Mouse (Mus musculus): ENCODE measurements at regions not wholly inside any gene's neighbourhood (a gene's known extent, or its start where the extent isn't known, plus 50 kb on each side); places are given as distances from the start of the nearest gene placed in this dataset.
"Not testable (repeated sequence)": the region's sequence is repeated elsewhere in the genome, so short reads cannot be mapped to it uniquely, and the experiment has no call there.

- Histone ChIP-seq H3K36me3 (ENCODE audit: control insufficient read depth, insufficient read depth, low read length) (no peaks in the 10 kb centered on the region), H3K4me3 (ENCODE audit: low read depth, low read length) (no peak overlapping the region), H3K4me1 (ENCODE audit: control insufficient read depth, insufficient read depth, low read length) (no peaks in the 10 kb centered on the region), H3K27me3 (ENCODE audit: control insufficient read depth, insufficient read depth, low read length) (no peaks in the 10 kb centered on the region), H3K9me3 (ENCODE audit: control insufficient read depth, low read length) (no peaks in the 10 kb centered on the region), H3K27ac (ENCODE audit: low read depth, low read length) (no peak overlapping the region), H3K4me2 (ENCODE audit: low read depth) (no peak overlapping the region), H3K9ac (ENCODE audit: low read length) (no peak overlapping the region)
- ATAC-seq (ENCODE audit: insufficient read depth, low FRiP score, low TSS enrichment) (no peak), DNase-seq (ENCODE audit: low spot score) (no peak)
- WGBS, result 26% methylated on average over 2 of the region's 2 CpGs
Measured at GRCm38 (mm10) chr5:26619272-26619671, 197.7 kb upstream of the Dpp6 start.

DNA sequence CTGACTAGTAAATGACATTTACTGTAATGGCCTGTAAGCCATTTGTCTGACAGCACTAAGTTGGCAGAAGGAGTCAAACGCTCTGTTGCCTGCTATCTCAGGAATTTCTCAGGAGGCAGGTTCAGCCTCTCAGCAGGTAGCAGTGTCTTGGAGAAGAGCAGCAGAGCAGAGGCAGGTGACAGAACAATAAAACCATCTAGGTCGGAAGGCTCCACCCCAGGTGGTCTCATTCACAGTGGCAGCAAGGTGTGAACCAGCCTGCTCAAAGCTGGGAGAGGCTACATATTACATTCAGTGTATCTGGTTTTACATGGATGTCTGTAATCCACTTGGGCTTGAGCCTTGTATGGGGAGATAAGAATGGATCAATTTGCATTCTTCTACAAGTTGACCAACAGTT lies 194.9 kb upstream of the Dpp6 start:
- H3K27ac ChIP-seq (ENCODE audit: low read depth, low read length), result no peak overlapping the region
- no peaks in the 10 kb centered on the region for H3K36me3 ChIP-seq (ENCODE audit: control insufficient read depth, insufficient read depth, low read length)
- WGBS, result 21% methylated on average over 2 of the region's 2 CpGs
- H3K4me1 ChIP-seq (ENCODE audit: control insufficient read depth, insufficient read depth, low read length), result no peaks in the 10 kb centered on the region
- H3K27me3 ChIP-seq (ENCODE audit: control insufficient read depth, insufficient read depth, low read length), result no peaks in the 10 kb centered on the region
- no peaks in the 10 kb centered on the region for H3K9me3 ChIP-seq (ENCODE audit: control insufficient read depth, low read length)
- H3K4me2 ChIP-seq (ENCODE audit: low read depth), result no peak overlapping the region
- no peak overlapping the region for H3K4me3 ChIP-seq (ENCODE audit: low read depth, low read length)
- no peak overlapping the region for H3K9ac ChIP-seq (ENCODE audit: low read length)
- ATAC-seq (ENCODE audit: insufficient read depth, low FRiP score, low TSS enrichment) (no peak), DNase-seq (ENCODE audit: low spot score) (no peak)

GRCm38 (mm10) chr5:26671478-26671877 lies 145.5 kb upstream of the Dpp6 start:
- H3K27ac ChIP-seq (ENCODE audit: low read depth, low read length), result no peak overlapping the region
- no peaks in the 10 kb centered on the region for H3K4me1 ChIP-seq (ENCODE audit: control insufficient read depth, insufficient read depth, low read length)
- DNase-seq (ENCODE audit: low spot score) (no peak), ATAC-seq (ENCODE audit: insufficient read depth, low FRiP score, low TSS enrichment) (no peak)
- H3K9ac ChIP-seq (ENCODE audit: low read length), result no peak overlapping the region
- H3K36me3 ChIP-seq (ENCODE audit: control insufficient read depth, insufficient read depth, low read length), result no peaks in the 10 kb centered on the region
- no peak overlapping the region for H3K4me3 ChIP-seq (ENCODE audit: low read depth, low read length)
- H3K27me3 ChIP-seq (ENCODE audit: control insufficient read depth, insufficient read depth, low read length), result no peaks in the 10 kb centered on the region
- 56% methylated on average over 1 of the region's 1 CpGs for WGBS
- H3K9me3 ChIP-seq (ENCODE audit: control insufficient read depth, low read length), result no peaks in the 10 kb centered on the region
- no peak overlapping the region for H3K4me2 ChIP-seq (ENCODE audit: low read depth)

DNA sequence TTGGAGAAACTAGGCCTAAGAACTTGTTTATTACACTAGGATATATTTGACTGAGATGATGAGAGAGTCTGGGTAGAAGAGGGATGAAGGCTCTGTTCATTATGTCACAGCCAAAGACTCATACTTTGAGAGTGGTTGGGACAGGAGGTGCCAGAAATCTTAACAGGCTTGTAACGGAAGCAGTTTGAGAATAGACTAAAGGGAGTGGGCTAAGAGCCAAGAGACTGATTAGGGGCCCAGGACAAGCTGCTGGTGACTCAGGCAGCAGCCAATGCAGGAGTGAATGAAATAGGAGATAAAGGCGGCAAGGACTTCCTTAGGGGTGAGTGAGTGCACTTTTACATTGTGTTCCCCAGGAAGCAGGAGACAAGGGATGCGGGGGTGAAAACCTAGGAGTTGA lies 127.2 kb upstream of the Dpp6 start:
- H3K36me3 ChIP-seq (ENCODE audit: control insufficient read depth, insufficient read depth, low read length), result no peaks in the 10 kb centered on the region
- H3K27me3 ChIP-seq (ENCODE audit: control insufficient read depth, insufficient read depth, low read length), result no peaks in the 10 kb centered on the region
- no peak overlapping the region for H3K9ac ChIP-seq (ENCODE audit: low read length)
- no peaks in the 10 kb centered on the region for H3K4me1 ChIP-seq (ENCODE audit: control insufficient read depth, insufficient read depth, low read length)
- H3K4me3 ChIP-seq (ENCODE audit: low read depth, low read length), result no peak overlapping the region
- WGBS, result 80% methylated on average over 3 of the region's 3 CpGs
- no peak for ATAC-seq (ENCODE audit: insufficient read depth, low FRiP score, low TSS enrichment)
- no peaks in the 10 kb centered on the region for H3K9me3 ChIP-seq (ENCODE audit: control insufficient read depth, low read length)
- no peak overlapping the region for H3K4me2 ChIP-seq (ENCODE audit: low read depth)
- H3K27ac ChIP-seq (ENCODE audit: low read depth, low read length), result no peak overlapping the region
- DNase-seq (ENCODE audit: low spot score), result no peak

DNA sequence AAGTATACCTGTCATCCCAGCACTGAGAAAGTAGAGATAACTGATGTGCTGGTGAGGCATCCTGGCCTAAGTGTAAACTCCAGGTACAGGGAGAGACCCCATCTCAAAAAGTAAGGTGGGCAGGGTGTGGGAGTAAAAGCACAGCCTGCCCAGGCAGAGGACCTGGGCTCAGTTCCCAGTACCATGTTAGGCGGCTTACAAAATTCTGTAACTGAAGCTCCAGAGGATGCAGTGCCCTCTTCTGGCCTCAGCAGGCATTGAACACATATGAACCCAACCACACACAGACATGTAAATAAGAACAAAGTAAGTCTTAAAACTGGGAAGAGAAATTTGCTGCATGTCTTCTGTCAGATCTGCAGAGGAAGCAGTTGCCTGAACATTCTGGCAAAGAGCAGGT lies 125.9 kb upstream of the Dpp6 start:
- Histone ChIP-seq H3K4me3 (ENCODE audit: low read depth, low read length) (no peak overlapping the region), H3K4me1 (ENCODE audit: control insufficient read depth, insufficient read depth, low read length) (no peaks in the 10 kb centered on the region), H3K4me2 (ENCODE audit: low read depth) (no peak overlapping the region), H3K27me3 (ENCODE audit: control insufficient read depth, insufficient read depth, low read length) (no peaks in the 10 kb centered on the region), H3K9ac (ENCODE audit: low read length) (no peak overlapping the region), H3K36me3 (ENCODE audit: control insufficient read depth, insufficient read depth, low read length) (no peaks in the 10 kb centered on the region), H3K27ac (ENCODE audit: low read depth, low read length) (no peak overlapping the region), H3K9me3 (ENCODE audit: control insufficient read depth, low read length) (no peaks in the 10 kb centered on the region)
- DNase-seq (ENCODE audit: low spot score), result no peak
- ATAC-seq (ENCODE audit: insufficient read depth, low FRiP score, low TSS enrichment), result no peak
- WGBS, result 83% methylated on average over 1 of the region's 1 CpGs

DNA sequence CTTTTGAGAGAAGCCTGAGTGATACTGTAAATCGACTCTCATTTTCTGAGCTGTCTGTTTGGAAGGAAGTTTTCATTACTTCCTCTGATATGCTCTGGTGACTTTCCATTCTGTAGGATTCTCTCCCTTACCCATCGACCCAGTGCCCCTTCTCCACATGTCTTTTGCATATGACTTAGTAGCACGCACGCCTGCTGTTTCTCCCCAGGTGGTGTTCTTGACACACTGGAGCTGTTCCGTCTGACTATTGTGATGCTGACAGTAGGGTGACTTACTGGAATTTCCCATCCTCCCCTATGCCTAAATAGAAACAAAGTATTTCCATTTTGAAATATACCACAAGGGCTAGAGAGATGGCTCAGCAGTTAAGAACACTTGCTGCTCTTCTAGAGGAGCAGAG lies 125.0 kb upstream of the Dpp6 start:
- 39% methylated on average over 5 of the region's 5 CpGs for WGBS
- no peak overlapping the region for H3K4me3 ChIP-seq (ENCODE audit: low read depth, low read length)
- H3K27me3 ChIP-seq (ENCODE audit: control insufficient read depth, insufficient read depth, low read length), result no peaks in the 10 kb centered on the region
- no peak for ATAC-seq (ENCODE audit: insufficient read depth, low FRiP score, low TSS enrichment)
- no peak for DNase-seq (ENCODE audit: low spot score)
- H3K9ac ChIP-seq (ENCODE audit: low read length), result no peak overlapping the region
- H3K27ac ChIP-seq (ENCODE audit: low read depth, low read length), result no peak overlapping the region
- no peaks in the 10 kb centered on the region for H3K36me3 ChIP-seq (ENCODE audit: control insufficient read depth, insufficient read depth, low read length)
- H3K4me1 ChIP-seq (ENCODE audit: control insufficient read depth, insufficient read depth, low read length), result no peaks in the 10 kb centered on the region
- H3K4me2 ChIP-seq (ENCODE audit: low read depth), result no peak overlapping the region
- H3K9me3 ChIP-seq (ENCODE audit: control insufficient read depth, low read length), result no peaks in the 10 kb centered on the region

DNA sequence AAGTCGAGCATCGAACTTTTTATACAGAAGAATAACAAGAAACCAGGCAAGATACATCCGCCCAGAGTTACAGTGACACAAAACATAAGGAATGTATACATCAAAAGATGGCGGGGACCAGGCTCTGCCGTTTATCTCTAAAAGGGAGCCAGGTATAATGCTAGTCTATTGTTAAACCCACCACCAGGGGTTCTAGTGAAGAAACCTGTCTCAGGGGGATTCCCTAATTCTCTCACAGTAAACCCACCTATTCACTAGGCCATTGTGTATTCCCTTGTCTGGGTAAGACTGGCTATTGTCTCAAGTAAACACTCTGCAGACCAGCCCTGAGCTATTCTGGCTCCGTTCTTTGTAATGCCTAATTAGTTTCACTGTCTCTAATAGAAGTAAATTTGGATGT lies 113.4 kb upstream of the Dpp6 start:
- H3K4me3 ChIP-seq (ENCODE audit: low read depth, low read length); DNase-seq (ENCODE audit: low spot score); ATAC-seq (ENCODE audit: insufficient read depth, low FRiP score, low TSS enrichment); H3K9me3 ChIP-seq (ENCODE audit: control insufficient read depth, low read length); H3K27ac ChIP-seq (ENCODE audit: low read depth, low read length); H3K4me1 ChIP-seq (ENCODE audit: control insufficient read depth, insufficient read depth, low read length); H3K27me3 ChIP-seq (ENCODE audit: control insufficient read depth, insufficient read depth, low read length); H3K36me3 ChIP-seq (ENCODE audit: control insufficient read depth, insufficient read depth, low read length); H3K4me2 ChIP-seq (ENCODE audit: low read depth); H3K9ac ChIP-seq (ENCODE audit: low read length): not testable (repeated sequence)
- WGBS, result 81% methylated on average over 6 of the region's 6 CpGs

- WGBS, result 82% methylated on average over 2 of the region's 2 CpGs
- H3K9me3 ChIP-seq (ENCODE audit: control insufficient read depth, low read length), result no peaks in the 10 kb centered on the region
- H3K27ac ChIP-seq (ENCODE audit: low read depth, low read length), result no peak overlapping the region
- H3K4me3 ChIP-seq (ENCODE audit: low read depth, low read length), result no peak overlapping the region
- H3K4me1 ChIP-seq (ENCODE audit: control insufficient read depth, insufficient read depth, low read length), result no peaks in the 10 kb centered on the region
- H3K27me3 ChIP-seq (ENCODE audit: control insufficient read depth, insufficient read depth, low read length), result no peaks in the 10 kb centered on the region
- DNase-seq (ENCODE audit: low spot score) (no peak), ATAC-seq (ENCODE audit: insufficient read depth, low FRiP score, low TSS enrichment) (no peak)
- H3K4me2 ChIP-seq (ENCODE audit: low read depth), result no peak overlapping the region
- no peaks in the 10 kb centered on the region for H3K36me3 ChIP-seq (ENCODE audit: control insufficient read depth, insufficient read depth, low read length)
- H3K9ac ChIP-seq (ENCODE audit: low read length), result no peak overlapping the region
Measured at GRCm38 (mm10) chr5:26707661-26708060, 109.3 kb upstream of the Dpp6 start.

DNA sequence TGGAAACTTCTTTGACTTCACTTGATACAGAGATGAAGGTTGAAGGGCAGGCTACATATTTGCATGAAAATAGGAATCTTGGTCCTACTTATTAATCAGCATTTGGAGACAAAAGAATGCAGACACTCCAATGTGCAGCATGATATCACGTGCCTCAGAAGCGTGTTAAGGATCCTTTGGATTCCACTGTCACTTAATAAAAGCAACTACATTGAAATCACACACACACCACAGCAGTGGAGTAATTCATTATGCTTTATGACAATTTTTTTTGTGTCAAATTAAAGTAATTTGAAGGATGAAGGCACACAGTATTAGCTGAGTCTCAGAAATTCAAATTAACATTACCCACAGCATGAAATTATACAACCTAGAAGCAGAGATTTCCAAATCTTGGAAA lies 92.5 kb upstream of the Dpp6 start:
- Histone ChIP-seq H3K4me1 (ENCODE audit: control insufficient read depth, insufficient read depth, low read length) (no peaks in the 10 kb centered on the region), H3K9ac (ENCODE audit: low read length) (no peak overlapping the region), H3K4me2 (ENCODE audit: low read depth) (no peak overlapping the region), H3K27ac (ENCODE audit: low read depth, low read length) (no peak overlapping the region), H3K27me3 (ENCODE audit: control insufficient read depth, insufficient read depth, low read length) (no peaks in the 10 kb centered on the region), H3K36me3 (ENCODE audit: control insufficient read depth, insufficient read depth, low read length) (no peaks in the 10 kb centered on the region), H3K9me3 (ENCODE audit: control insufficient read depth, low read length) (no peaks in the 10 kb centered on the region), H3K4me3 (ENCODE audit: low read depth, low read length) (no peak overlapping the region)
- DNase-seq (ENCODE audit: low spot score) (no peak), ATAC-seq (ENCODE audit: insufficient read depth, low FRiP score, low TSS enrichment) (no peak)
- 74% methylated on average over 2 of the region's 2 CpGs for WGBS

Data from neural tube, embryonic 11.5 days (tissue).